Mouse (Mus musculus) kidney, embryonic 14.5 days (tissue): ENCODE data around the gene Cnnm4. TPM values are rescaled to one million over a fixed set of nuclear protein-coding genes. Genes with fewer than 3 reads are reported as not detected.

Source experiments
- ATAC-seq: fragments of 200-750 bp; cut with Nextera tagmentation; 2 replicates; pipeline ENCODE4 v1.8.0; 2017; ENCODE audit warnings: moderate number of reproducible peaks, mild to moderate bottlenecking, moderate TSS enrichment, moderate library complexity; ENCODE audit not compliant: low FRiP score, low TSS enrichment
- H3K27ac ChIP-seq: fragments of 300-500 bp; sonication (generic); 2 replicates; pipeline ENCODE4 v1.5.1; 2014; ENCODE audit warnings: low read depth, mild to moderate bottlenecking, low read length, moderate library complexity, mixed read lengths
- H3K27me3 ChIP-seq: fragments of 300-500 bp; sonication (generic); 2 replicates; pipeline ENCODE4 v1.6.1; 2014; ENCODE audit warnings: mild to moderate bottlenecking, low read length; ENCODE audit not compliant: control insufficient read depth, insufficient read depth
- H3K36me3 ChIP-seq: fragments of 300-500 bp; sonication (generic); 2 replicates; pipeline ENCODE4 v1.6.1; 2014; ENCODE audit warnings: low read length, mixed read lengths; ENCODE audit not compliant: control insufficient read depth, insufficient read depth
- H3K4me1 ChIP-seq: fragments of 300-500 bp; sonication (generic); 2 replicates; pipeline ENCODE4 v1.6.1; 2014; ENCODE audit warnings: low read length, mixed read lengths; ENCODE audit not compliant: control insufficient read depth, insufficient read depth
- H3K4me2 ChIP-seq: fragments of 300-500 bp; sonication (generic); replicated peaks from 2 replicates; pipeline ENCODE4 v1.6.1; 2014; ENCODE audit warnings: low read depth, mild to moderate bottlenecking, low read length
- H3K4me3 ChIP-seq: fragments of 300-500 bp; sonication (generic); 2 replicates; pipeline ENCODE4 v1.5.1; 2014; ENCODE audit warnings: mild to moderate bottlenecking, low read length
- H3K9ac ChIP-seq: fragments of 300-500 bp; sonication (generic); 2 replicates; pipeline ENCODE4 v1.6.1; 2014; ENCODE audit warnings: low read depth, mild to moderate bottlenecking, low read length, moderate library complexity
- H3K9me3 ChIP-seq: fragments of 300-500 bp; sonication (generic); 2 replicates; pipeline ENCODE4 v1.6.1; 2016; ENCODE audit warnings: low read length; ENCODE audit not compliant: control insufficient read depth
- WGBS: fragments of 180-500 bp; shearing (Covaris S2); extraction: QIAGEN DNeasy Blood & Tissue Kit; methylation state at CpG from one replicate; pipeline ENCODE4 v1.1.7; 2014; 5-methylcytosine and 5-hydroxymethylcytosine counted together
- polyA plus RNA-seq: library from polyadenylated mRNA; unstranded; fragments of >200 nt; fragmentation: Nextera tagmentation; extraction: Ambion mirVana; gene quantifications from 2 replicates; pipeline ENCODE4 v1.2.1, GENCODE M21; 2014

Gene Cnnm4
- polyA plus RNA-seq, 1 experiment from 2014 or later: 13.1 TPM

- Histone ChIP-seq H3K9ac (peak overlapping the region; percentile 89; the same call in 1 of the 2 replicates), H3K27ac (no peak overlapping the region), H3K36me3 (0 out of 2 replicates have a peak, but pooled peaks cover 6% of the 10 kb centered on the region), H3K9me3 (no peaks in the 10 kb centered on the region), H3K4me2 (peak overlapping the region; percentile 69), H3K27me3 (no peaks in the 10 kb centered on the region), H3K4me1 (peaks cover 18% of the 10 kb centered on the region), H3K4me3 (peak overlapping the region; percentile 92)
- ATAC-seq: no peak
- WGBS: 50% methylated on average over 2 of the region's 2 CpGs
These were observed 42.3 kb downstream of the Cnnm4 start for GRCm38 (mm10) chr1:36513718-36514117.

GRCm38 (mm10) chr1:36518259-36518658 is 46.8 kb downstream of the Cnnm4 start:
- no peak overlapping the region for H3K4me3 ChIP-seq
- 75% methylated on average over 3 of the region's 3 CpGs for WGBS
- peaks cover 44% of the 10 kb centered on the region for H3K36me3 ChIP-seq
- H3K27me3 ChIP-seq: no peaks in the 10 kb centered on the region
- H3K4me2 ChIP-seq: no peak overlapping the region
- no peak overlapping the region for H3K9ac ChIP-seq
- ATAC-seq: no peak
- H3K4me1 ChIP-seq: peaks cover 15% of the 10 kb centered on the region
- H3K27ac ChIP-seq: no peak overlapping the region
- H3K9me3 ChIP-seq: no peaks in the 10 kb centered on the region

GRCm38 (mm10) chr1:36519626-36520025 is 48.2 kb downstream of the Cnnm4 start:
- Histone ChIP-seq H3K4me1 (0 out of 2 replicates have a peak, but pooled peaks cover 3% of the 10 kb centered on the region), H3K36me3 (peaks cover 57% of the 10 kb centered on the region), H3K27me3 (no peaks in the 10 kb centered on the region), H3K9me3 (no peaks in the 10 kb centered on the region), H3K9ac (no peak overlapping the region), H3K4me2 (no peak overlapping the region), H3K4me3 (no peak overlapping the region), H3K27ac (no peak overlapping the region)
- no peak for ATAC-seq
- 70% methylated on average over 11 of the region's 11 CpGs for WGBS

GRCm38 (mm10) chr1:36522210-36522609 is 50.8 kb downstream of the Cnnm4 start:
- H3K4me2 ChIP-seq: no peak overlapping the region
- H3K27ac ChIP-seq: no peak overlapping the region
- no peak overlapping the region for H3K4me3 ChIP-seq
- H3K27me3 ChIP-seq: no peaks in the 10 kb centered on the region
- peaks cover 68% of the 10 kb centered on the region for H3K36me3 ChIP-seq
- H3K9me3 ChIP-seq: no peaks in the 10 kb centered on the region
- ATAC-seq: no peak
- no peaks in the 10 kb centered on the region for H3K4me1 ChIP-seq
- no peak overlapping the region for H3K9ac ChIP-seq
- 90% methylated on average over 7 of the region's 7 CpGs for WGBS

- Histone ChIP-seq H3K36me3 (peaks cover 68% of the 10 kb centered on the region), H3K4me2 (no peak overlapping the region), H3K9ac (no peak overlapping the region), H3K9me3 (no peaks in the 10 kb centered on the region), H3K27me3 (no peaks in the 10 kb centered on the region), H3K27ac (0 out of 2 replicates have a peak overlapping the region, but pooled peaks have one; percentile 37), H3K4me3 (no peak overlapping the region), H3K4me1 (no peaks in the 10 kb centered on the region)
- peak; percentile 17; the same call in 1 of the 2 replicates for ATAC-seq
- 49% methylated on average over 9 of the region's 9 CpGs for WGBS
These were observed 52.1 kb downstream of the Cnnm4 start for GRCm38 (mm10) chr1:36523332-36524013.

- 56% methylated on average over 5 of the region's 5 CpGs for WGBS
- no peaks in the 10 kb centered on the region for H3K27me3 ChIP-seq
- no peak overlapping the region for H3K4me3 ChIP-seq
- ATAC-seq: no peak
- no peaks in the 10 kb centered on the region for H3K9me3 ChIP-seq
- no peaks in the 10 kb centered on the region for H3K4me1 ChIP-seq
- no peak overlapping the region for H3K27ac ChIP-seq
- no peak overlapping the region for H3K9ac ChIP-seq
- H3K4me2 ChIP-seq: no peak overlapping the region
- peaks cover 66% of the 10 kb centered on the region for H3K36me3 ChIP-seq
These were observed 52.6 kb downstream of the Cnnm4 start for GRCm38 (mm10) chr1:36524058-36524457.

GRCm38 (mm10) chr1:36525774-36526173 is 54.4 kb downstream of the Cnnm4 start:
- no peak overlapping the region for H3K9ac ChIP-seq
- 94% methylated on average over 12 of the region's 12 CpGs for WGBS
- H3K4me2 ChIP-seq: no peak overlapping the region
- ATAC-seq: no peak
- H3K27ac ChIP-seq: no peak overlapping the region
- H3K36me3 ChIP-seq: peaks cover 53% of the 10 kb centered on the region
- no peaks in the 10 kb centered on the region for H3K9me3 ChIP-seq
- no peak overlapping the region for H3K4me3 ChIP-seq
- no peaks in the 10 kb centered on the region for H3K4me1 ChIP-seq
- no peaks in the 10 kb centered on the region for H3K27me3 ChIP-seq

- H3K9ac ChIP-seq: no peak overlapping the region
- H3K27me3 ChIP-seq: no peaks in the 10 kb centered on the region
- H3K4me1 ChIP-seq: no peaks in the 10 kb centered on the region
- H3K9me3 ChIP-seq: no peaks in the 10 kb centered on the region
- H3K4me3 ChIP-seq: no peak overlapping the region
- H3K27ac ChIP-seq: no peak overlapping the region
- no peak for ATAC-seq
- 91% methylated on average over 10 of the region's 10 CpGs for WGBS
- no peak overlapping the region for H3K4me2 ChIP-seq
- H3K36me3 ChIP-seq: peaks cover 49% of the 10 kb centered on the region
These were observed 55.5 kb downstream of the Cnnm4 start for GRCm38 (mm10) chr1:36526903-36527302.

- 28% methylated on average over 1 of the region's 1 CpGs for WGBS
- Histone ChIP-seq H3K27me3 (no peaks in the 10 kb centered on the region), H3K9ac (no peak overlapping the region), H3K36me3 (peaks cover 39% of the 10 kb centered on the region), H3K4me1 (no peaks in the 10 kb centered on the region), H3K4me2 (no peak overlapping the region), H3K9me3 (no peaks in the 10 kb centered on the region), H3K4me3 (no peak overlapping the region), H3K27ac (no peak overlapping the region)
- no peak for ATAC-seq
These were observed 56.9 kb downstream of the Cnnm4 start for GRCm38 (mm10) chr1:36528351-36528750.
